Mouse (Mus musculus) small intestine, adult 2 months (tissue): ENCODE measurements at regions not wholly inside any gene's neighbourhood (a gene's known extent, or its start where the extent isn't known, plus 50 kb on each side); places are given as distances from the start of the nearest gene placed in this dataset.

ENCODE experiments used
- H3K27ac ChIP-seq: fragments of 200-500 bp; 2 replicates; pipeline ENCODE4 v1.5.1; 2012; ENCODE audit warnings: low read depth, low read length, control low read depth, inconsistent platforms; ENCODE audit not compliant: insufficient read depth
- H3K27me3 ChIP-seq: fragments of 200-500 bp; 2 replicates; pipeline ENCODE4 v1.6.1; 2012; ENCODE audit warnings: mild to moderate bottlenecking, moderate library complexity, low read length, inconsistent platforms; ENCODE audit not compliant: control insufficient read depth, insufficient read depth
- H3K36me3 ChIP-seq: fragments of 200-500 bp; 2 replicates; pipeline ENCODE4 v1.6.1; 2012; ENCODE audit warnings: mild to moderate bottlenecking, low read length, control low read depth, inconsistent platforms; ENCODE audit not compliant: control insufficient read depth, insufficient read depth
- H3K4me1 ChIP-seq: fragments of 200-500 bp; 2 replicates; pipeline ENCODE4 v1.6.1; 2012; ENCODE audit warnings: low read length, inconsistent platforms, mixed read lengths; ENCODE audit not compliant: control insufficient read depth, insufficient read depth, insufficient read length
- H3K4me3 ChIP-seq: fragments of 200-500 bp; 2 replicates; pipeline ENCODE4 v1.5.1; 2012; ENCODE audit warnings: low read depth, mild to moderate bottlenecking, control low read depth, inconsistent platforms, low read length, moderate library complexity
- CTCF ChIP-seq: fragments of 200-500 bp; IDR thresholded peaks from 2 replicates; pipeline ENCODE4 v1.5.1; 2012; ENCODE audit warnings: low read depth, mild to moderate bottlenecking, control low read depth, inconsistent platforms, low read length, moderate library complexity, mixed read lengths; ENCODE audit not compliant: insufficient replicate concordance, insufficient read length; ENCODE audit errors: extremely low read depth
- POLR2A ChIP-seq: fragments of 200-500 bp; IDR thresholded peaks from 2 replicates; pipeline ENCODE4 v1.6.1; 2012; ENCODE audit warnings: low read depth, mild to moderate bottlenecking, control low read depth, inconsistent platforms, low read length, moderate library complexity
- WGBS: fragments of 180-500 bp; shearing (Covaris S2); methylation state at CpG from one replicate; pipeline ENCODE4 v1.1.7; 2018; 5-methylcytosine and 5-hydroxymethylcytosine counted together

DNA sequence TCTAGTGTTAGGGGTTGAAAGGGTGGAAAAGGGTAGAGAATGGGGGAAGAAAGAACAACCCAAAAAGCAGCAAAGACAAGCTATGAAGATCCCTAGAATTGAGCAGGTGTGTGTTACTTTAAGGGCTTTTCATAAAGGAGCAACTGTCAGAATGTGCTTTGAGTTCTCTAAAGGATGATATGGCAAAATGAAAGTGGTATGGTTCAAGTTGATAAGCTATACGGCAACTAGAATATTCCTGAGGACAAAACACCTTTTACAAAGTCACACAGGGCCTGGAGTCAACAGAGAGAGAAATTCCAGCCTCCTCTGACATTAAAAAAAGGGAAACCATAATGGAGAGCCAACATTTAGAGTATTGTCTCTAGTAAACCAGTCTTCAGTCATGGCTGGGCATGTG is 320.6 kb upstream of the Pard3b start:
- TF ChIP-seq CTCF (no peak), POLR2A (no peak)
- H3K36me3 ChIP-seq: no peaks in the 10 kb centered on the region
- no peaks in the 10 kb centered on the region for H3K4me1 ChIP-seq
- no peaks in the 10 kb centered on the region for H3K27me3 ChIP-seq
- no peak overlapping the region for H3K4me3 ChIP-seq
- 78% methylated on average over 1 of the region's 1 CpGs for WGBS
- H3K27ac ChIP-seq: no peak overlapping the region

DNA sequence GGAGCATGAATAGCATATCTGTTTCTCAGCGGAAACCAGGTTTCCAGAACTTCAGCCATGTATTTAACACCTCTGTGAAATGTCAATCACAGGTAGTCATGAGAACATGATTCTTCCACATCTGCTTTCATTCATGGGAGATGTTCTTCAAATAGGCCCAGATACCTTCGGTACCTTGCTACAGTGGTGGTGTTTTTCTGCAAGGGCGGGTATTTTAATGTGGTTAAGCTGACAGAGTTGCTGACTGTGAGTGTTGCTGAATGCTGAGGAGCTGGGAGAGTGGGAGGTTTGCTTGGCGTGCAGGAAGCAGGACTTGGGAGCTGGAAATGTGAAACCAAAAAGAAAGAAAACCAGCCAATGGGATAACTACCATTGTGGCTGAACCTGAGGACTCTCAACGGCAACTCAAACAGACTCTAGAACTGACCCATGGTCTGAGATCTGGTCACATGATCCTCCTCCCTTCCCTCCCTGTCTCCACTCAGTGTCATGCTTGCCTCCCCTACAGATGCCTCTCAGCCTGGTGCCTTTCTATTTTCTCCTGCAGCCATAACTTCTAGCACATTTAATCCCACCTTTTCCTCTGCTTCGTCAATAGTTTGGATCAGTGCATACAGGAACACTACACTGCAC is 317.0 kb upstream of the Pard3b start:
- 75% methylated on average over 6 of the region's 6 CpGs for WGBS
- no peak overlapping the region for H3K4me3 ChIP-seq
- no peaks in the 10 kb centered on the region for H3K27me3 ChIP-seq
- no peak overlapping the region for H3K27ac ChIP-seq
- H3K36me3 ChIP-seq: no peaks in the 10 kb centered on the region
- no peak for TF ChIP-seq CTCF
- TF ChIP-seq POLR2A: no peak
- H3K4me1 ChIP-seq: no peaks in the 10 kb centered on the region

DNA sequence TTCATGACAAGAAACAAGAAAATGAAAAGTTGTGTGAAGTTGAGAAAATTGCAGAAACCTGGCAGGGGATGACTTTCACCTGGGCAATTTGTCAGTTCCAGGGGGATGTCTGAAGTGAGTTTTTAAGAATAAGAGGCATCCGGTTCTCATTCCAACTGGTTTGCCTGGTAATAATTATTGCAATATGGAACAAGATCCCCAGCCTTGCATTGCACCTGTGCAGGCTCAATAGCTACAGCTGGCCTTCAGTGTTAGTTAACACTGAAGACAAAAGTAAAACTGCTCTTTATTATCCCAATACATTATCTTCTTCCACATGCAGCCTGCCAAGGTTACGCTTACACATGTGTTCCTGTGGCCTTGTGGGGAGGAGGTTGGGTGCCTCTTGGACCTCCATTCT is 307.2 kb upstream of the Pard3b start:
- no peak for TF ChIP-seq POLR2A
- no peak for TF ChIP-seq CTCF
- H3K27ac ChIP-seq: no peak overlapping the region
- 86% methylated on average over 2 of the region's 2 CpGs for WGBS
- no peaks in the 10 kb centered on the region for H3K27me3 ChIP-seq
- H3K4me1 ChIP-seq: no peaks in the 10 kb centered on the region
- H3K4me3 ChIP-seq: no peak overlapping the region
- H3K36me3 ChIP-seq: no peaks in the 10 kb centered on the region

DNA sequence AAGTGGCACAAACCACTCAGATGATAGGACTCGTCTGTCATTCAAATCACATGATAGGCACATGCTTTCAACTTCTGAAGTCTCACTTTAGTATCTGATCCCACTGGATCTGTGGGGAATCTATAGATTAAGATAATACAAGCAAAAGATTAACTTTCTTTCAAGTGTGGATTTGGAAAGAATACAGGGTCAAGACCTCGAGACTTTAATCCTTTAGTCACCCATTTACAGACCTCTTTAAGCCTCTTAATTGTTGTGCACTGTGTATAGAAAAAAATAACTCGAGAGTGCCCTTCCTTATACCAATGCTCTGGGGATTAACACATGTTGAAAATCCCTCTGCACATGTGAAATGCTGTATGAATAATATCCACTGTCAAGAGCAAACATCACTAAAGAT is 306.7 kb upstream of the Pard3b start:
- no peaks in the 10 kb centered on the region for H3K27me3 ChIP-seq
- no peaks in the 10 kb centered on the region for H3K36me3 ChIP-seq
- no peak for TF ChIP-seq POLR2A
- TF ChIP-seq CTCF: no peak
- H3K4me1 ChIP-seq: no peaks in the 10 kb centered on the region
- 30% methylated on average over 3 of the region's 3 CpGs for WGBS
- H3K27ac ChIP-seq: no peak overlapping the region
- no peak overlapping the region for H3K4me3 ChIP-seq

DNA sequence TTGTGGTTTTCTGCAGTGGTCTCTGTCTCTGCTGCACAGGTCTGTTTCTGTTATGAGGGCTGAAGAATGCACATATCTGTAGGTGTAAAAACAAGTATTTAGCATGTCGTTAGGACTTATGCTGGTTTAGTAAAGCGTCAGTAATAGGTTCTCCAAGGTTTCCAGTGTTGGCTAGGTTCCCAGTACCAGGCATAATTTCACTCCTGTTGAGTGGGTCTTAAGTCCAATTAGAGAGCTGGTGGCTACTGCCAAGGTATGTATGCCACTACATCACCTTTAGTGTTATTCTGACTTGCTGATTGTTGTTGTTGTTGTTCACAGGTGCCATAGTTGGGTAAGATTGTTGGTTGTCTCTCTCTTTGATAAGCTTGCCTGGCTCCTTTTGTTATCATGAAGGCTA is 302.3 kb upstream of the Pard3b start:
- Histone ChIP-seq H3K36me3 (no peaks in the 10 kb centered on the region), H3K27ac (no peak overlapping the region), H3K4me1 (no peaks in the 10 kb centered on the region), H3K4me3 (no peak overlapping the region), H3K27me3 (no peaks in the 10 kb centered on the region)
- 54% methylated on average over 2 of the region's 2 CpGs for WGBS
- TF ChIP-seq POLR2A (no peak), CTCF (no peak)

DNA sequence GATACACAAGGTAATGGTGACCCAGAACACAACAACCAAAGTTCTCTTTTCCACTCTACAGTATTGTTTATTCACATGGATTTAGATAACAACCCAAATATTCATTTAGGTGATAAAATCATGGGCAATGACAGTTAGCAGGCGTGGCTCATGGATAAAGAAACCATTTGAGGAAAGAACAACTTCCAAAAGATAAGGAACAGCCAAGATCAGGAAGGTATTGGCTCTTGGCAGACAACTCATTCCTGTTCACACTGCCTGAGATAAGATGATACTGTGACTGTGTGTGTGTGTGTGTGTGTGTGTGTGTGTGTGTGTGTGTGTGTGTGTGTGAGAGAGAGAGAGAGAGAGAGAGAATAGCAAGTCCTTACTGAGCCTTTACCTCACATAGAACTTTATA is 285.7 kb upstream of the Pard3b start:
- WGBS: 16% methylated on average over 1 of the region's 1 CpGs
- H3K27me3 ChIP-seq: 0 out of 2 replicates have a peak, but pooled peaks cover 6% of the 10 kb centered on the region
- H3K36me3 ChIP-seq: no peaks in the 10 kb centered on the region
- H3K4me1 ChIP-seq: no peaks in the 10 kb centered on the region
- no peak overlapping the region for H3K27ac ChIP-seq
- no peak overlapping the region for H3K4me3 ChIP-seq
- TF ChIP-seq POLR2A: no peak
- no peak for TF ChIP-seq CTCF

DNA sequence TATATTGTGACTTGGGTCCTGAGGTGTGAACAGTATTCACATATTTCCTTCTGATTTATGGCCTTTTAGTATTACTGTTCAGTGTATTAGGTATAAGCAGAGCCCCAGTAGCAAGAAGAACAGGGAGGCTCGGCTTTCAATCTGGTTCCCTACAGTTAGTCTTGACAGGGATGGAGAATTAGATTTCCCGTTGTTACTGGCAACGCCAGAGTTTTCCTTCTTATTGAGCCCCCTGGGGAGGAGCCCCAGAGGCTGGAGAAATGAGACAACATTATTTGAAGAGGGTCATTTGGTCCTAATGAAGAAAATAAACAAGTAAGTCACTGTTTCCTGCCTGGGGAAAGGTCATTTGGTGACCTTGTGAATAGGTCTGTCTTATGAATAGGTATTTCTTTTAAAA is 285.1 kb upstream of the Pard3b start:
- no peak overlapping the region for H3K4me3 ChIP-seq
- H3K27ac ChIP-seq: no peak overlapping the region
- no peaks in the 10 kb centered on the region for H3K36me3 ChIP-seq
- 0 out of 2 replicates have a peak, but pooled peaks cover 6% of the 10 kb centered on the region for H3K27me3 ChIP-seq
- TF ChIP-seq CTCF: no peak
- no peaks in the 10 kb centered on the region for H3K4me1 ChIP-seq
- WGBS: 38% methylated on average over 3 of the region's 3 CpGs

DNA sequence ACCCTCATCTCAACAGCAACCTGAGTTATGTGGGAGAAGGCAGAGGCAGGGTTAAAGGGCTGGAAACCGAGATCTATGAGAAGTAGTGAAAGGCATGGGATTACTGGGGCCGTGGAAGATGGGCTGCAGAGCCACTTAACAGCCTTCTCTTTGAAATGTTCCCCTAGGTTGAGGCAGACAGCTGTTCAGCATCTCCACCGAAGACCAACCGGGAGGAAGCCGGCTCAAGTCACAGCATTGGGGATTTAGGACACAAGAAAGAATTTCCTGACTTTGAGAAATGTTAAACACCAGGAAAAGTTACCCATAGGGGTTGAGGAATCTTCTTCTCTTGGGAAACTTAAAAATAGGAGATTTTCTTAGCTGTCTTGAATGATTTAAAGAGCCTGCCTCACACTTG is 283.4 kb upstream of the Pard3b start:
- 77% methylated on average over 5 of the region's 5 CpGs for WGBS
- 0 out of 2 replicates have a peak, but pooled peaks cover 6% of the 10 kb centered on the region for H3K27me3 ChIP-seq
- no peak overlapping the region for H3K27ac ChIP-seq
- no peaks in the 10 kb centered on the region for H3K36me3 ChIP-seq
- no peak for TF ChIP-seq POLR2A
- no peak for TF ChIP-seq CTCF
- H3K4me3 ChIP-seq: no peak overlapping the region
- H3K4me1 ChIP-seq: no peaks in the 10 kb centered on the region
